Mouse (Mus musculus) CD4-positive, CD25-positive, alpha-beta regulatory T cell (primary cell): ENCODE data around the gene Gsn. TPM values are rescaled to one million over a fixed set of nuclear protein-coding genes. Genes with fewer than 3 reads are reported as not detected.

Experiments
- polyA plus RNA-seq: library from polyadenylated mRNA; unstranded; fragments of 100-300 nt; shearing (Covaris generic); gene quantifications from one replicate; pipeline ENCODE4 v1.2.1, GENCODE M21; 2017

Gsn gene
- polyA plus RNA-seq: 33.3 TPM

DNA sequence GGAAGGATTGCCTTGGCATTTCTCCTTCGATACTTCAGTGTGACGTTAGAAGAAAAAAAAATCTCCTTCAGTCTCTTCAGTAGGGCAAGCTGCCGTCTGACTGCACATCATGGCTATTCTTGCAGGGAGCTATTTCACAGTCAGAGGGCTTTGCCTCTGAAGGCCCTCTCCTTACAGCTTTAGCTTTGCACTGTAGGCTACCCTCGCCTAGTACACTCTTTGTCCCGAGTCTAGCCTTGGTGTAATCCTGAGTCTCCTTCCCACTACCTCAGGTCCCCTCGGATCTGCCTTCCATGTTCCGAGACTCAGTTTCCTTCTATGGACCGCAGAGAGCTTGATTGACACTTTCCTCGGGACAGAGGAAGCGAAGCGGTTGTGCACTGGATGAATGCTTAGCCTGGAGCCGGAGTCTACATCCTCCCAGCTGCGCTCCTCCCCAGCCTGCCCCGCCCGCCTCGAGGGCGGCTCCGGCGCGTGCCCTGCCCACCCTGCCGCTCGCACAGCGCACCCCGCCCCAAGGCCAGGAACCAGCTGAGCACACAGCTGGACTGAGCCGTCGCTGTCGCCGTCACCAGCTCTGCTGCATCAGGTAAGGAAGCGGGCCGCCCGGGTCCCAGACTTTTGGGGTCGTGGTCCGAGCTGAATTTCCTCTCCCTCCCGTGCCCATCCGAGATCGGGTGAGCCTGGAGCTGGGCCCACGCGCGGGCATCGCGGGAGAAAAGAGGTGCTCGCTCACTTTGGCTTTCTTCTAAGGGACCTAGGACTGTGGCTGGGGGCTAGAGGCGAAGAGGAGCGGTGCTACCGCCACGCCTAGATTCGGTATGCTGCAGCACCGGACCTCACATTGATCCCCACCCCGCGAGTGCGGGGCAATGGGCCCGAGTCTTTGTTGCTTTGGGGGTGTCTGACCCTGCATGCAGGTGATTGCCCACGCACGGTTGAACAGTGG lies at the start of gene Gsn:
Gsn (plus strand) TSS at position 496 of the 949 bp plus-strand sequence.

DNA sequence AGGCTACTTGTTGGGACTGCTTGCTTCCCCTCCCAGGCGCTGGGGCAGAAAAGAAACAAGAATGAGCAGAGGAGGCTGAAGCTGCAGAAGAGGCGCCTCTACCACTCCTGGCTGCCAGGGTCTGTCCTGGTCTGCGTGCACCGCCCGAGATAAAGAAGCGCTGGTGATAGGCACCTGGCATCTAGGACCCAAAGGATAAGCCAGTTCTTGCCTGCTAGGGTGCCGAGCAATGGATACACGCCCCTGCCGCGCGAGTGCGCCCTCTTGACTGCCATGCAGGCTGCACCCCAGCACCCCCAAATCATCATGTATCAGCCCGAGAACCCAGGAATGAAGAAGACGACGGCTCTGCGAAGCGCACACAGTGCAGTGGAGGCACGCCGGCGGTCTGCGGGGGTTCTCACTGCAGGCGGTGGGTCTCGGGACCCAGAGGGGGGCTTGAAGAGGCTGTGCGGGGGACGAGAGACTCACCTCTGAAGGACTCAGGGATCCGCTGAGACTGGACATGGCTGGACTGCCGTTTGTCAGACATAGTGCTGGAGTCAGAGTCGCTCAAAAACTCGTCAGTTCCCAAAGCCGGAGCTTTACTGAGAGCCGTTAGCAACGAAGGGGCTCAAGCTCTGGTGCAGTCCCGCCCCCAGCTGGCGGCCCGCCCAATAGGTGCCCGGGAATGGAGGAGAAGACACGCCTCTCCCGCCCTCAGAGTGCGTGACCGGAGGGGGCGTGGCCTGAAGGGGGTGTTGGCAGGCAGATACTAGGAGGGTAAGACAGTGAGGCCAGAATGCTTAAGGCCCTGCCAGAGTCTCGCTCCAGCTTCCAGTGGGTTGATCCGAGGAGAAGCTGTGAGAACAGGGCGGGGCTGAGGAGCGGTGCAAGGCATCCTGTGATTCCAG lies 80.5 kb downstream of the Gsn start, which contains the start of gene Stom:
Stom (minus strand) TSS at position 589 of the 893 bp plus-strand sequence.

Other genes starting within 250 kb of the Gsn start
- gene Hc, start 194.9 kb upstream of the Gsn start, polyA plus RNA-seq: 0.67 TPM
- gene AI182371, start 154.8 kb upstream of the Gsn start, polyA plus RNA-seq: 1.1 TPM
- gene Cntrl, start 146.9 kb upstream of the Gsn start, polyA plus RNA-seq: 96.5 TPM
- 159 TPM for gene Rab14, start 55.3 kb upstream of the Gsn start, polyA plus RNA-seq
- gene Stom, start 80.6 kb downstream of the Gsn start, polyA plus RNA-seq: 2.0 TPM
- gene 4930568D16Rik, start 111.3 kb downstream of the Gsn start, polyA plus RNA-seq: not detected
- gene 4930402F06Rik, start 140.8 kb downstream of the Gsn start, polyA plus RNA-seq: not detected
- gene Ggta1, start 206.9 kb downstream of the Gsn start, polyA plus RNA-seq: 21.2 TPM